Comparison of ENCODE assay signal across 8 mouse cellular contexts in the genomic region with DNA sequence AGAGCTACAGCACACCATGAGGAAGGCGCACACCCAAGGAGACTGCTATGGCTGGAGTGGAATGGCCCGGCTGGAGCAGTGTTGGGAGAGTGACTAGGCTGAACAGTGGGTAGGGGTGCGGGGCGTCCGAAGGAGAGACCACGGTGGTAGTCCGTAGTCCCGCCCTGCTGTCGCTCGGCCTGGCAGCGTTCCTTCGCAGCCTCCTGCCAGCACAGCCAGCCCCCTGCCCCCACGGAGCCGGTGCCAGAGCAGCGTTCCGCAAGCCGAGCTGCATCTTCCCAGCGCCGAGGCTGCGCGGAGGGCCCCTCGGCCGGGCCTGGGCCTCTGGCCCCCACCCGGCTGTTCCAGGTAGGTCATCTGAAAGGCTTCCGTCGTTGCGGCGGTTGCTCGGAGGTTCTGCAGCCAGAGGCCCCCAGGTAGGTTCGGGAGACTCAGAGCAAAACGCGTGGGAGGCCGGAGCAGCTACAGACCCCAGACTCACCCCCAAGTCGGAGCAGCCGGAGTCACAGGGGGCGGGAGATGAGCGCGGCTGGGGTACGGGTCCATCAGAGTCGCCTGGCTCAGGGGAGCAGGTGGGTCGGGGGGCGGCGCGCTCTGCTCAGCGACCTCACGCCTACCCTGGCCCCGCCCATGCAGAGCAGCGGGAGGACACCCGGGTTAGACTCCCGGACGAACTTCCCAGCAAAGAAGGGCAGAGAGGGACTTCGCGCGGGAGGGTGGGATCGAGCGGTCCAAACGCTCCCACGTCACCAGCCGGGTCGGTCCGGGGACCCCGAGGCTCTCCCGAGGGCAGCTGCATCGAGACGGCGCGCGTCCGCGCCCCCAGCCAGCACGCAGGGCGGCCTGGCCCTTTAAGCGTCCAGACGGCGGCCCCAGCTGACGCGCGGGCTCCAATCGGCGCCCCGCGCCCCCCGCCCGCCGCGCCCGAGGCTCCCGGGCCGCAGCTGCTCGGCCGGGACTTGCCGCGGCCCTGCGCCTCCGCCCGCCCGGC. TPM values are rescaled to one million over a fixed set of nuclear protein-coding genes. Genes with fewer than 3 reads are reported as not detected.
DNase-seq lines count a peak whose midpoint lies in the region; ATAC-seq and TF ChIP-seq lines count a peak whose summit lies in the region.

Zfp651 (plus strand) TSS at position 240 of the 991 bp plus-strand sequence.

- no peaks in the 10 kb centered on the region for H3K9me3 ChIP-seq in intestine, embryonic 15.5 days
- no peaks in the 10 kb centered on the region for H3K9me3 ChIP-seq in midbrain, embryonic 11.5 days (ENCODE audit: control insufficient read depth, low read length)

- H3K27ac ChIP-seq in intestine, embryonic 15.5 days: peak within 1 kb of the TSS; percentile 93
- H3K27ac ChIP-seq in midbrain, embryonic 11.5 days (ENCODE audit: low read depth, low read length): peak within 1 kb of the TSS; percentile 90
- H3K27ac ChIP-seq in testis, adult 2 months (ENCODE audit: control insufficient read depth, insufficient read depth, low read depth, low read length): peak within 1 kb of the TSS; percentile 59

- peak within 1 kb of the TSS; percentile 90 for H3K4me3 ChIP-seq in intestine, embryonic 15.5 days (replicated peaks)
- H3K4me3 ChIP-seq in midbrain, embryonic 11.5 days (ENCODE audit: low read depth, low read length): peak within 1 kb of the TSS; percentile 83
- peak within 1 kb of the TSS; percentile 88 for H3K4me3 ChIP-seq in testis, adult 2 months (ENCODE audit: control insufficient read depth, low read depth, low read length)

- peaks cover 23% of the 10 kb centered on the region for H3K36me3 ChIP-seq in intestine, embryonic 15.5 days
- peaks cover 7% of the 10 kb centered on the region for H3K36me3 ChIP-seq in midbrain, embryonic 11.5 days (ENCODE audit: control insufficient read depth, insufficient read depth, low read length)
- H3K36me3 ChIP-seq in testis, adult 2 months (ENCODE audit: control insufficient read depth, insufficient read depth, low read length): no peaks in the 10 kb centered on the region; the same call in 1 of the 2 replicates

- peaks cover 32% of the 10 kb centered on the region for H3K4me1 ChIP-seq in intestine, embryonic 15.5 days (replicated peaks)
- peaks cover 24% of the 10 kb centered on the region for H3K4me1 ChIP-seq in midbrain, embryonic 11.5 days (ENCODE audit: control insufficient read depth, insufficient read depth, low read length)
- H3K4me1 ChIP-seq in testis, adult 2 months (ENCODE audit: control insufficient read depth, insufficient read depth, low read length): peaks cover 25% of the 10 kb centered on the region

- peak; percentile 88 for ATAC-seq in intestine, embryonic 15.5 days
- peak; percentile 85 for ATAC-seq in midbrain, embryonic 11.5 days (ENCODE audit: low FRiP score)

- no peaks in the 10 kb centered on the region for H3K27me3 ChIP-seq in intestine, embryonic 15.5 days (replicated peaks)
- no peaks in the 10 kb centered on the region for H3K27me3 ChIP-seq in midbrain, embryonic 11.5 days (ENCODE audit: control insufficient read depth, insufficient read depth, low read length)
- no peaks in the 10 kb centered on the region for H3K27me3 ChIP-seq in testis, adult 2 months (ENCODE audit: control insufficient read depth, insufficient read depth, low read length)

- peak within 1 kb of the TSS; percentile 84 for H3K9ac ChIP-seq in intestine, embryonic 15.5 days
- peak within 1 kb of the TSS; percentile 89 for H3K9ac ChIP-seq in midbrain, embryonic 11.5 days (ENCODE audit: low read length)

- no peak for TF ChIP-seq CTCF in testis, adult 2 months (IDR thresholded peaks at IDR 0.05; ENCODE audit: control insufficient read depth, insufficient read depth, insufficient replicate concordance, low read depth, low read length)

- intact Hi-C loops in left cerebral cortex, postnatal 25 days (cut with DNase I): loop anchor here (2.0 kb wide), 2 partner anchors 17 to 67 kb away; partner anchors contain the start of gene Klhl40

- peak; percentile 31 for DNase-seq in thymus, postnatal 14 days
- DNase-seq in thymus, adult 18-20 months: no peak
- peak; percentile 86 for DNase-seq in embryo, embryonic 10.5 days (ENCODE audit: low spot score)
- peak; percentile 59 to 77 for DNase-seq in gastrocnemius, postnatal 4 days (ENCODE audit: low spot score in 2 of 2)
- peak; percentile 71 to 79 for DNase-seq in left cerebral cortex, postnatal 25 days (ENCODE audit: low spot score in 2 of 2)
- DNase-seq in midbrain, embryonic 11.5 days (ENCODE audit: low spot score, missing footprints): peak; percentile 97

- WGBS in intestine, embryonic 15.5 days: under 1% methylated on average over 97 of the region's 97 CpGs
- under 1% methylated on average over 94 of the region's 97 CpGs for WGBS in midbrain, embryonic 11.5 days

- TF ChIP-seq POLR2A in testis, adult 2 months (IDR thresholded peaks at IDR 0.05; ENCODE audit: control insufficient read depth, low read depth, low read length): no peak

- peak within 1 kb of the TSS; percentile 96 for H3K4me2 ChIP-seq in intestine, embryonic 15.5 days (replicated peaks)
- H3K4me2 ChIP-seq in midbrain, embryonic 11.5 days: peak within 1 kb of the TSS; percentile 99

RNA-seq across cellular contexts. Expression of gene Zfp651, which starts in this region (rescaled TPM):
- 10 to 100 TPM; 88.6 to 91.6 TPM for total RNA-seq in gastrocnemius, postnatal 4 days (2021)
- 13.0 and 14.0 TPM in 2 replicates for polyA plus RNA-seq in intestine, embryonic 15.5 days (2015; fragmentation: Nextera tagmentation; extraction: Ambion mirVana)
- 100 to 1,000 TPM; 108 to 115 TPM for total RNA-seq in left cerebral cortex, postnatal 25 days (2021)
- 5.0 and 5.9 TPM in 2 replicates for polyA plus RNA-seq in midbrain, embryonic 11.5 days (2014; fragmentation: Nextera tagmentation; extraction: Ambion mirVana)
- 4.9 and 5.3 TPM in 2 replicates for polyA plus RNA-seq in testis, adult 2 months (2012; rRNA removed)

Comparison
In these comparisons a context has a peak if more than half of its experiments do, and no peak if none do; other contexts are left out.
1. DNase-seq: peak in thymus, postnatal 14 days (single experiment), embryo, embryonic 10.5 days (single experiment), gastrocnemius, postnatal 4 days (2 of 2), left cerebral cortex, postnatal 25 days (2 of 2) and midbrain, embryonic 11.5 days (single experiment); none in thymus, adult 18-20 months (0 of 2).
2. Peak in every context shown above with its lines, with median percentiles within 50 percentile points of each other: H3K27ac ChIP-seq and H3K4me3 ChIP-seq.